24 mouse cellular contexts compared by ENCODE assay signal in genomic region chr14:20827491-20827890, GRCm38 (mm10). TPM values are rescaled to one million over a fixed set of nuclear protein-coding genes. Genes with fewer than 3 reads are reported as not detected.
DNase-seq lines count a peak whose midpoint lies in the region; ATAC-seq lines count a peak whose summit lies in the region.
"Had no signal": no experiment of that assay in that cellular context is flagged by ENCODE, and none has a peak within 500 bp of the region (broad histone marks: within the 10 kb centered on the region; RNA-seq: fewer than 3 reads in every experiment).

No protein-coding gene starts in this region.

- H3K27ac ChIP-seq in brown adipose tissue, adult 24 weeks (replicated peaks; ENCODE audit: low read depth, low read length), result 0 out of 2 replicates have a peak overlapping the region, but pooled peaks have one; percentile 47
- H3K27ac ChIP-seq in midbrain, embryonic 13.5 days, result no peak overlapping the region
- H3K27ac ChIP-seq: embryonic facial prominence, embryonic 13.5 days; forebrain, embryonic 12.5 days; heart, embryonic 13.5 days; hindbrain, embryonic 12.5 days had no signal

- no peaks in the 10 kb centered on the region for H3K27me3 ChIP-seq in midbrain, embryonic 13.5 days
- H3K27me3 ChIP-seq: embryonic facial prominence, embryonic 13.5 days; forebrain, embryonic 12.5 days; heart, embryonic 13.5 days; hindbrain, embryonic 12.5 days had no signal

- H3K36me3 ChIP-seq in midbrain, embryonic 13.5 days, result no peaks in the 10 kb centered on the region
- H3K36me3 ChIP-seq: embryonic facial prominence, embryonic 13.5 days; forebrain, embryonic 12.5 days; G1E; heart, embryonic 13.5 days; hindbrain, embryonic 12.5 days had no signal

- no peak overlapping the region for H3K4me3 ChIP-seq in brown adipose tissue, adult 24 weeks (ENCODE audit: insufficient read depth, low read depth, low read length)
- no peak overlapping the region for H3K4me3 ChIP-seq in midbrain, embryonic 13.5 days (replicated peaks)
- H3K4me3 ChIP-seq: embryonic facial prominence, embryonic 13.5 days; forebrain, embryonic 12.5 days; heart, embryonic 13.5 days; hindbrain, embryonic 12.5 days had no signal

- no peak for ATAC-seq in midbrain, embryonic 13.5 days
- ATAC-seq: CD4-positive, CD25-positive, alpha-beta regulatory T cell, adult 4 months; forebrain, embryonic 16.5 days; hindbrain, embryonic 16.5 days; inflammation-experienced regulatory T-cells, adult 6 months; intestine, postnatal 0 days had no signal

- H3K9me3 ChIP-seq in midbrain, embryonic 13.5 days, result no peaks in the 10 kb centered on the region
- H3K9me3 ChIP-seq: embryonic facial prominence, embryonic 13.5 days; forebrain, embryonic 12.5 days; G1E; heart, embryonic 13.5 days; hindbrain, embryonic 12.5 days had no signal

- WGBS in midbrain, embryonic 13.5 days, result 88% methylated on average over 5 of the region's 5 CpGs

- H3K4me1 ChIP-seq in brown adipose tissue, adult 24 weeks (ENCODE audit: control insufficient read depth, insufficient read depth, insufficient read length, low read length), result peaks cover 5% of the 10 kb centered on the region; the same call in 1 of the 2 replicates
- no peaks in the 10 kb centered on the region for H3K4me1 ChIP-seq in midbrain, embryonic 13.5 days (replicated peaks)
- H3K4me1 ChIP-seq: forebrain, embryonic 12.5 days; hindbrain, embryonic 12.5 days had no signal

- H3K9ac ChIP-seq in midbrain, embryonic 13.5 days (replicated peaks), result no peak overlapping the region
- H3K9ac ChIP-seq: embryonic facial prominence, embryonic 13.5 days; forebrain, embryonic 12.5 days; heart, embryonic 13.5 days; hindbrain, embryonic 12.5 days had no signal

- no peak overlapping the region for H3K4me2 ChIP-seq in midbrain, embryonic 13.5 days (replicated peaks)
- H3K4me2 ChIP-seq: embryonic facial prominence, embryonic 13.5 days; forebrain, embryonic 12.5 days; heart, embryonic 13.5 days; hindbrain, embryonic 12.5 days had no signal

- DNase-seq in heart, adult 11 months, result peak; percentile 96
- no peak for DNase-seq in heart, postnatal 4 days
- peak; percentile 34 for DNase-seq in lung, postnatal 36 days
- DNase-seq in lung, postnatal 10 days, result no peak
- DNase-seq in kidney, adult 9 months, result no peak
- DNase-seq: adrenal gland, adult 8-10 months; adrenal gland, postnatal 36 days; B cell, adult 2 months; cerebellum, adult 11-12 months; cerebellum, adult 9-10 months; cerebellum, postnatal 25 days; heart, postnatal 36 days had no signal

RNA-seq across cellular contexts. Expression of gene Plau, which starts 9.0 kb away (rescaled TPM):
- 10 to 100 TPM; 11.1 to 11.9 TPM for total RNA-seq in heart, postnatal 4 days (2021)
- 9.6 and 11.6 TPM in 2 replicates for polyA plus RNA-seq in brown adipose tissue, adult 24 weeks (2012; ENCODE audit: insufficient read depth, insufficient read length, missing spikeins)
- polyA plus RNA-seq in midbrain, embryonic 13.5 days (2015; fragmentation: Nextera tagmentation; extraction: Ambion mirVana), result 0.19 and 0.34 TPM in 2 replicates
- polyA plus RNA-seq: CD4-positive, CD25-positive, alpha-beta regulatory T cell, adult 4 months; G1E had no signal

RNA-seq across cellular contexts. Expression of gene Camk2g, which starts 33.6 kb away (rescaled TPM):
- total RNA-seq in heart, postnatal 4 days (2021), result 10 to 100 TPM; 58.3 to 65.2 TPM
- polyA plus RNA-seq in brown adipose tissue, adult 24 weeks (2012; ENCODE audit: insufficient read depth, insufficient read length, missing spikeins), result 9.3 and 12.8 TPM in 2 replicates
- 84.2 and 86.8 TPM in 2 replicates for polyA plus RNA-seq in midbrain, embryonic 13.5 days (2015; fragmentation: Nextera tagmentation; extraction: Ambion mirVana)

Comparison
In these comparisons a context has a peak if more than half of its experiments do, and no peak if none do; other contexts are left out.
1. DNase-seq: peak in heart, adult 11 months (single experiment) and lung, postnatal 36 days (single experiment); none in heart, postnatal 4 days (single experiment), lung, postnatal 10 days (single experiment) and kidney, adult 9 months (single experiment).